Mouse (Mus musculus): ENCODE measurements around the gene Zfp800.

Gene Zfp800

DNA sequence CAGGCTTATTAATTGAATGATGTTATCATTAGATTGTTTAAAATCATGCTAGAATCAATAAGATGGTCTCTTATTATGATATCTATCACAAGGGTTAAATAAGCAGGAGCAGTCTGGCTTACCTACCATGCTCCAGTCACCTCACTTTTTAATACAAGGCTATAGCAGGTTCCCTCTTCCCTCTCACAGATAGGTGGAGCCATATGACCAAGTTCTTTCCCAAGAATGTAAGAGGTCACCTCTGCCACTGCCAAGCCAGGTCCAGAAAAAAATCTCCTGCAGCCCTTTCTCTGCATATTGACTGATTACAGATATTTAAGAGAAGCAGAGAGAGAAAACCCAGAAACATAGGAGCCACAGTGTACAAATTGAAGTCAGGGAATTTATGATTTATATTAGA, 88.1 kb downstream of the Zfp800 start:
- no peak for DNase-seq (ENCODE audit: low spot score)

- DNase-seq (ENCODE audit: low spot score), result no peak
These were observed 88.9 kb downstream of the Zfp800 start for GRCm38 (mm10) chr6:28308929-28309328.

DNA sequence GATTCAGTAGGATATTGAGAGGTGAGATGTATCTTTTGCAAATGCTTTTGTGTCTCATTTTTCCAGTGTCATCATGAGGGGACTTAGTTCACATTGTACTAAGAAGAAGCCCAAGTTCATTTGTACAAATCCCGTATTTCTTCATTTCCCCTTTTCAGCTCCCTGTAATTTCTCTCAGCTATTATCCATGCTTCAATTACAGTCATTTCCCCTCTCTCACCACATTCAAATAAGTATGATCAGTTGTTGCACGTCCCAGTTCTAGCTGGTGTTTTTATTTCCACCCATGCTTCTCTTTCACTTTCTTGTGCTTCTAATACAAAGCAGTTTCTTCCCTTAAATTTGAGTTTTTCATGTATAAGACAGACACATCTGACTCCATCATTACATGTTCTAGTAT, 91.1 kb downstream of the Zfp800 start:
- DNase-seq (ENCODE audit: low spot score), result no peak

- DNase-seq (ENCODE audit: low spot score), result no peak
These were observed 101.5 kb downstream of the Zfp800 start for GRCm38 (mm10) chr6:28296306-28296705.

DNA sequence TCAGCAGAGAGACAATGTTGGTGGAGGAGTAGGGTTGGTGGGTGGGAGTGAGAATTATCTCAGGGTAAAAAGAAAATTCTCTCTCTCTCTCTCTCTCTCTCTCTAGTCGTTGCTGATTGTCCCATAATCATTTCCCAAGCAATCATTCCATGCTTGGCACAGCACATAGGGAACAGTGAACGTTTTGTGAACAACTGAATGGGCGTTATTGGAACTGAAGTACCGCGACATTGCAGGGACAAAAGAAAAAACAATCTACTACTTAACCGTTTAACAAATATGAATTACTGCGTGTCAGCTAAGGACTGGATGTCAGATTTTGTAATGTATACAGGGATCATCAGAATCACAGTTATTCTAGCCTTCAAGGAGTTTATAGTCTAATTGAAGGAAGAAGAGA, 102.2 kb downstream of the Zfp800 start:
- DNase-seq (ENCODE audit: low spot score), result no peak

- DNase-seq (ENCODE audit: low spot score), result no peak
These were observed 105.0 kb downstream of the Zfp800 start for GRCm38 (mm10) chr6:28292810-28293209.

DNA sequence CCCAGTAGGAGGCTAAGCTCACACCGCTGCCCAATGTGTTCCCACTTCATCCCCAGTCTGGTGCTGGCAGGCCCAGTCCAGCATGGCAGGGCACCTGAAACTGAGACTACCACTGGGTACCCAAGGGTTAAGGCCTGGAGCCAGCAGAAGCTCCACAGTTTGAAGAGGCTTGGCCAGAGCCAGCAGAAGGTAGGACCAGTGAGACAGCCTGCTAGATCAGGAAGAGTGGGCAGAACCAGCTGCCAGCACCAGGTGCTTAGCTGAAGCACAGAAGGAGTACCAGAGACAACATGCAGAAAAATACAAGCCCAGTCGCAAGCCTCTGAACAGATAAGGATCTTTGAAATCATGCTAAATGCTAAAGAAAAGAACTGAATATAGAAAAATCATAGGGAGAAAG, 117.9 kb downstream of the Zfp800 start:
- no peak for DNase-seq (ENCODE audit: low spot score)

- no peak for DNase-seq (ENCODE audit: low spot score)
These were observed 135.6 kb downstream of the Zfp800 start for GRCm38 (mm10) chr6:28262198-28262621.

DNA sequence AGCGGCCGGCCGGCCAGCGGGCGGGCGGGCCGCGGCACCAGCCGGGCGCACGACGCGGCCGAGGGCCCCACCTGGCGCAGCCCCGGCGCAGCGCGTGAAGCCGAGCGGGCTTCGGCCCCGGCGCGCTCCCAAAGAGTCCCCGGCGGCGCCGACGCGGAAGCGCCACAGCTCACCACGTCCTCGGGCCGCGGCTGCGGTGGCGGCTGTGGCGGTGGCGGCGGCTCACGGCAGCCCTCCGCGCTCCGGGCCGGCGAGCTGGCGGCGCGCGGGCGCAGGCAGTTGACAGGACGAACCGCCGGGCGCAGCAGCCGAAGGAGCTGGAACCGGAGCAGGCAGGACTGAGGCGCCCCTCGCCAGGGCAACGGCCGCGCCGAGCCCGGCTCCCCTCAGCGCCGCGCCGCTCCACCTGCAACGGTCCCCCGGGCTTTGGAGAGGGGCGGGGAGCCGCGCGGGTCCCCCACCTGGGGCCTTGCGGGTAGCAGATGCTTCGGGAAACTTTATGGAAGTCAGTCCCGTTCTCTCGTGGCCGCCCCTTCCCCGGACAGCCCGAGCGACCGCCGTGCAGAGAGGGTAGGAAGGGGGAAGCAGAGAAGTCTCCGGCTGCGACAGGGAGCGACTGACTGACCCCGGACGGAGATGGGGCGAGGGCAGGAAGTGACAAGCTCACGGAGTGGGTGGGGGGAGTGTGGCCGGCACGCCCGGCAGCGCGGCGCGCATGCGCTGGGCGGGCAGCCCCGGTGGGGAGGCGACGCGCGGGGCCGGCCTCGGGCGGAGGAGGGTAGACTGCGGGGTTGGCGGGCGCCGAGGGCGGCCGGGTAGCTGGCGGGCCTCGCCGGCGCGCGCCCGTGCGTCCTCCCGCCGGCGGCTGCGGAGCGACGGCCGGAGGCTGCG, 136.3 kb downstream of the Zfp800 start:
- DNase-seq (ENCODE audit: low spot score), result peak; percentile 91

- peak; percentile 32 for DNase-seq (ENCODE audit: low spot score)
These were observed 137.2 kb downstream of the Zfp800 start for GRCm38 (mm10) chr6:28260425-28261191.

GRCm38 (mm10) chr6:28259750-28260149, 138.1 kb downstream of the Zfp800 start:
- DNase-seq (ENCODE audit: low spot score), result no peak

GRCm38 (mm10) chr6:28258440-28258839, 139.4 kb downstream of the Zfp800 start:
- no peak for DNase-seq (ENCODE audit: low spot score)

DNA sequence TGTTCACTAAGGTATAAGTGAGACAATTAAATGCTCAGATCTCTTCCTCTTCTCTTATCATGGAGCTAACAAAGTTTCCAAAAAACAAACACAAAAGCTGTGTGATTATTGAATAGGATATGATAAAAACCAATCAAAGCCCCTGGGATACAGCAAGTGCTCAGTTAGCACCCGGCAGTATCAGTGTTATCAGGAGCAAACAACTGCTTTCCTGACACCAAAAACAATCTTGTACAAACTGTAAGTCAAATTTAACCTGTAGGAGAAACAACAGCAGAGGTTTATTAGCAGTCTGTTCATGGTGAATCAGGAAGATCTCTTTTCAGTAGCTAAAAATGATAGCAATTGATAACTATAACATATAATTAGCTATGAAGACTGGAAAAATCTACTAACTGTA, 140.0 kb downstream of the Zfp800 start:
- DNase-seq (ENCODE audit: low spot score), result no peak

GRCm38 (mm10) chr6:28252790-28253189, 145.0 kb downstream of the Zfp800 start:
- no peak for DNase-seq (ENCODE audit: low spot score)

DNA sequence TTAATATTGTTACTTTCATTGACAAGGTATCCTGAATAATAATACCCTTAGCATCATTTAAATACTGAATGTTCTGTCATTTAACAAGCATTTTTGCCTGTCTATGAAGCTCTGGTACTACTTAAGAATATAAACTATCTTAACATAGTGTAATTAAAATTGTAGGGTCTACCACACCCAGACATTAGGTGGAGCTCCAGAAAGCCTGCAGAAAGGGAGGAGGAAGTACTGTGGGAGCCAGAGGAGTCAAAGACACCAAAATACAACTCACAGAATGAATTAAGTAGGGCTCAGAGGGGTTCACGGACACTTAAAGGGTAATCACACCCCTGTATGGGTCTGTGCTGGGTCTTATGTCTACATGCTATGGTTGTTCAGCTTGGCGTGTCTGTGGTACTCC, 149.6 kb downstream of the Zfp800 start:
- no peak for DNase-seq (ENCODE audit: low spot score)

DNA sequence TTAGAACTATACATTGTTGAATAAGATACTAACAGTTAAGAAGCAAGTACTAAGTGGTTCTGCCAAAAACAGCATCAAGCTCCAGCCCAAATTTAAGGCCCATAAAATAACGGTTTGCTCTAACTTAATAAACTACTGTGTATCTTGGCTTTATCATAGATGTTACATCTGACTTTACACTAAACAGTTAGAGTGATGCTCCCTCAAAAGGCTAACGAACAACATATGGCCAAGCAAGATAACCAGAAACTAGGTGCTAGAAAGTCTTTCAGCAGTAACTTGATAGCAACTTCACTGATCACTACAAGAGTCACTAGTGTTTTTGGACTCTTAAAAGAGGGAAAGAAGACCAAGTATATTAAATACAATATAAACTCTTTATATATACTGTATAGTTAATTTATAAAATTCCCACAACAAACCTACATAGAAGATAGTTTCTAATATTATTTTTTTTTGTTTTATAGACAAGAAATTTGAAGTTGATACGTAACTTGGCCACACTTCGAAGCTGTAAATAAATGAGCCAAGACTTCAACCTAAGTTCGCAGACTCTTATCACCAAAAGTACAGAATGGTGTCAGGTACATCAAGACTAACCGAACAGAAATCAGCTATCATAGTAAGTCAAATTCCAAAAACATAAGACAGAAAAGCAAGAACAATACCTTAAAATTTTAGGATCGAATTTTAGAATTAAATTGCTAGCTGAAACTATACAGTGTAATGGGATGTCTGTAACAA, 165.0 kb downstream of the Zfp800 start:
- DNase-seq (ENCODE audit: low spot score), result no peak

GRCm38 (mm10) chr6:28228085-28228484, 169.7 kb downstream of the Zfp800 start:
- DNase-seq (ENCODE audit: low spot score), result peak; percentile 46

- no peak for DNase-seq (ENCODE audit: low spot score)
These were observed 176.8 kb downstream of the Zfp800 start for GRCm38 (mm10) chr6:28221017-28221416.

- DNase-seq (ENCODE audit: low spot score), result no peak
These were observed 179.4 kb downstream of the Zfp800 start for GRCm38 (mm10) chr6:28218386-28218785.

GRCm38 (mm10) chr6:28215268-28215954, 182.4 kb downstream of the Zfp800 start:
- DNase-seq (ENCODE audit: low spot score), result peak; percentile 59

DNA sequence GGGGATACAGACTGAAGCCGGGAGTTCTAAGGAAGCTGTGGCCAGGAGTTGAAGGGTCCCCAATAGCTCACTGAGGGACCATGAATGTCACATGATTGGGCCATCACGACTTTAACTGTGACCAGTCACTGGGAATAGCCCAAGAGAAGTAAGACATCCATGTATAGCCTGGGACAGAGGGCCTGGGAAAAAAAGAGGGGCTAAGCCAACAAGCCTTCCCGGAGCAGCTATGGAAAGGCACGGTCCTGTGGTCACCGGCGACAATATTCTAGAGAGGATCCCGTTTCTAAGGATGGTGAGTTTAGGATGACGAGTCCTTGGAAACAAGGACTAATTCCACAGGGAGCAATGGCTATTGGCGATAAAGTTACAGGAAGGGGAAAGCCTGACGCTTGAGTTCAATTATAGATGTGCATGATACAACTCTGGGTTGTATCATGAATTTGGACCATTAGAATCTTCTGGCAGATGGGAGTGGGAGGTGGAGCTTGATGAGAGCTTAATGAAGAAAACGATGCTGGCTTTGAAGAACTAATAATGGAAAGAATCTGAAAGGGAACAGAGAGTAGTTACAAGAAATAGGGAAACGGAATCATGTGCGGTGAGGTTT, 183.0 kb downstream of the Zfp800 start:
- no peak for DNase-seq (ENCODE audit: low spot score)

Data from urinary bladder, postnatal 14 days (tissue).